Mouse (Mus musculus): ENCODE data around the gene Nudt3.

- TF ChIP-seq CTCF (IDR thresholded peaks at IDR 0.05; ENCODE audit: extremely low read depth, insufficient read depth, insufficient read length, insufficient replicate concordance) (no peak), POLR2A (IDR thresholded peaks at IDR 0.05; ENCODE audit: low read depth, low read length) (no peak)
Observed at GRCm38 (mm10) chr17:27557181-27557926, 65.9 kb downstream of the Nudt3 start.
